Mouse (Mus musculus): Measurements from ENCODE around the gene Hist1h2ag.

- no peak for TF ChIP-seq POLR2A (IDR thresholded peaks at IDR 0.05; ENCODE audit: borderline replicate concordance, extremely low read depth, low read depth, low read length)
- no peak for TF ChIP-seq CTCF (IDR thresholded peaks at IDR 0.05; ENCODE audit: insufficient read depth, low read length)
These were observed 48.6 kb downstream of the Hist1h2ag start for GRCm38 (mm10) chr13:21993957-21994738.

Data from lung, adult 2 months (tissue).